Mouse (Mus musculus) kidney, postnatal 25 days (tissue): ENCODE data around the gene Pip4k2b.
"Not testable (repeated sequence)": the region's sequence is repeated elsewhere in the genome, so short reads cannot be mapped to it uniquely, and the experiment has no call there.

Source experiments
- DNase-seq, 2 experiments: peaks; one replicate each; pipeline ENCODE4 v3.0.0; 2021; ENCODE audit warnings: mixed read lengths in 2 of 2

Pip4k2b gene

GRCm38 (mm10) chr11:97744063-97744717, at the start of gene Pip4k2b:
Gene Pip4k2b, minus strand, starts transcription at chr11:97744704.
- DNase-seq, result peak in 1 of 2 experiments; percentile 41

DNA sequence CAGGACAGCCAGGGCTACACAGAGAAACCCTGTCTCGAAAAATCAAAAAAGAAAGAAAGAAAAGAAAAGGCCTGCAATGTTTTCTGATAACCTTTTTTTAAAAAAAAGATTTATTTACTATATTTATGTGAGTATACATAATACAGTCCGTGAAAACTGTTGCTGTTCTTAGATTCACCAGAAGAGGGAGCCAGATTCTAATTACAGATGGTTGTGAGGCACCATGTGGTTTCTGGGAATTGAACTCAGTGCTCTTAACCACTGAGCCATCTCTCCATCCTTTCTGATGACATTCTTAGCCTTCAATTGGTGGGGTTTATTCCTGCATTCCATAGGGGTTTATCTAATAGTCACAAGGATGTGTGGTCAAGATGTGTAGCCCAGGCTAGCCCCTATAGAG, 48.7 kb upstream of the Pip4k2b start:
- DNase-seq, result peak in 1 of 2 experiments; percentile 78

GRCm38 (mm10) chr11:97790778-97791438, 46.4 kb upstream of the Pip4k2b start:
- DNase-seq, result not testable (repeated sequence)

GRCm38 (mm10) chr11:97789727-97790126, 45.2 kb upstream of the Pip4k2b start:
- no peak for DNase-seq

DNA sequence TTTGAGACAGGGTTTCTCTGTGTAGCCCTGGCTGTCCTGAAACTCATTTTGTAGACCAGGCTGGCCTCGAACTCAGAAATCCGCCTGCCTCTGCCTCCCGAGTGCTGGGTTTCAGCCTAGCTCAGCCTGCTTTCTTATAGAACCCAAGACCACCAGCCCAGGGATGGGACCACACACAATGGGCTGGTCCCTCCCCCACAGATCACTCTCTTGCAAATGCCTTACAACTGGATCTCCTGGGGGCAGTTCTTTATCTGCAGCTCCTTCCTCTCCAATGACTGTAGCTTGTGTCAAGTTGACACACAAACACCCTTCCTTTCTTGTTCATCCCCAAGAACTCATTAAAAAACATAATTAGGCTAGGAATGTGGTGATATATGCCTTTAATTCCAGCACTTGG, 43.5 kb upstream of the Pip4k2b start:
- DNase-seq, result no peak

DNA sequence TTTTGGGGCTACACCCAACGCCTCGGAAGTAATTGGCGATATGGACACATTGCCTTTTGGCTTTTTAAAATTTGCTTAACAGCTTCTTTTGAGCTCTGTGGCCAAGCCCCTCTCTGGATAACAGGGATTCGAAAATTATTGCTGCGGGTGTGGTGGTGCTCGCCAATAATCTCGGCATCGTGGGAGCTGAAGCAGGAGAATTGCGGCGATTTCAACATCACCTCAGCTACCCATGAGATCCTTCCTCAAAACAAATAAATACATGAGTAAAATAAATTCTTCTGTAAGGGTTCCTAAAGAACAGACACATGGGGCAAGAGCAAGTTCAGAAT, 38.0 kb upstream of the Pip4k2b start:
- DNase-seq, result no peak

DNA sequence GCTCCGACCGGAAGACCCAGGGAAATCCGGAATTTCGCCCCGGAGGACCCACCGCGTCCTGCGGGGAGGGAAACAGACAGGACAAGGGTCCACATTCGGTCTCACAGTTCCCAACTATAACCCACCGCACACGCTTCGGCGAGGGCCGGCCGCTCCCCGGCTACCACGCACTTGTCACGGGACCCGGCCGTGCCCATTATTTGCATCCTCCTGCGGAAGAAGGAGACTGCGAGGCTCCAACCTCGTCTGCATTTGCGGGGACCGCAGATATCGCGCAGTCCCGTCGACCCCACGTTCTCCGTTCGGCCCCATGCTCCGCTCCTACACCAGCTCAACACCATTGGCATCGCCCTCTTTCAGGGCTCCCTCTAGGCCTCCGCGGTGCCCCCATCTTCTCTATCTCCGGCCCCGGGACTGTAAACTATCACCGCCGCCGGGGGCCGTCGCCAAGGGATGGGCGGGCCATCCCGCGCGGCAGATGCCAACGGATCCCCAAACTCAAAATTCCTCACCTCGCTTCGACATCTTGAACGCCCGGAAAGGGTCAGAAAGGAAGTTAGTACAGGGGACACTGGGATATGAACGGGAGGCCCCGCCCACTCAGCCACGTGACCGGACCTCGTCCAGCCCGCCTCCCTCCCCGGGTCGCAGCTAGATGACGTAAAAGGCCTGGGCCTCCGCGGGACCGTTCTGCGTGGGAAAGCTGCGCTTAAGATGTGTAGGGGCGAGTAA, 37.5 kb upstream of the Pip4k2b start, which contains the start of gene Rpl23:
Rpl23 (minus strand) TSS at position 606 of the 732 bp plus-strand sequence.
- peak; percentile 99 to 100 for DNase-seq

DNA sequence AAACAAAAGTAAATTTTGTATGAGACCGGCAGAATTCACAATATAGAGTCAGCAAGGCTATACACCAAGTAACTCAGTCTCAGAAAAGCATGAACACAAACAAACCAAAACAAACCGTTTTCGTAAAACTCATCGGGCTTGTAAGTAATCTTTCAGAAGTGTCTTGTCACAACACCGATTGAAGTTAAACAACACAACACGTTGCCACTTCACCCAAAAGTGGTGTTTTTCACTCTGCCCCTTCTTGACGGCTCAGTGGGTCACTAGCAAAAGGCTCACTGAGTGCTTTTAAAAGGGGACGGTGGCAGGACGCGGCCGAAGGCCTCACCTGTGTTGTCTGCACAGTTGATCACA, 37.0 kb upstream of the Pip4k2b start:
- no peak for DNase-seq

DNA sequence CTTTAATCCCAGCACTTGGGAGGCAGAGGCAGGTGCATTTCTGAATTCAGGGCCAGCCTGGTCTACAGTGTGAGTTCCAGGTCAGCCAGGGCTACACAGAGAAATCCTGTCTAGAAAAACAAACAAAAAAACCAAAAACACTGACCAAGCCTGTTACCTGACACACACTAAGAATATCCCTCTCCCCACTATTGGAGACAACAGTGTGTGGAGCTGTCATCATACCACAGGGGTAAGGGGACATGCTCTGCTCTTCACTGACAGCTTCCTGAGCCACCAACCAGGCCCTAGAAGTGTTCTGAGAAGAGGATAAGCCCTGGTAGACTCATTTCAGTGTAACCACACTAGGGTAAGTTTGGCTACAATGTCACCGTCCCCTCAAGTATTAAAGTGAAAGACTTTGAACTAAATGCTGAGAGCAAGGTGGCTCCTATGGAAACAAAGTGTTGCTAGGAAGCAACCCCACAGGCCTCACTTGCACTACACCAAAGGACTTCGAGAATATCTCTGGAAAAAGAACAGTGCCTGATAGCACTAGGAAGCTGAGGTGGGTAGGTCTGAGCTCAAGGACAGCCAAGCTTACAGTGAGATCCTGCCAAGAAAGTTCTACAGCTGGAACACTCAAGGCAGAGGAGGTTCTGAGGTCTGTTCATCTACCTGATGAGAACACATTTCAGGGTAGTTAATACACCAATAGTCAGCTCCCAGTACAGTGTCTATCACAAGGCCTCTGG, 35.6 kb upstream of the Pip4k2b start:
- DNase-seq, result no peak

GRCm38 (mm10) chr11:97778918-97779317, 34.4 kb upstream of the Pip4k2b start:
- no peak for DNase-seq

DNA sequence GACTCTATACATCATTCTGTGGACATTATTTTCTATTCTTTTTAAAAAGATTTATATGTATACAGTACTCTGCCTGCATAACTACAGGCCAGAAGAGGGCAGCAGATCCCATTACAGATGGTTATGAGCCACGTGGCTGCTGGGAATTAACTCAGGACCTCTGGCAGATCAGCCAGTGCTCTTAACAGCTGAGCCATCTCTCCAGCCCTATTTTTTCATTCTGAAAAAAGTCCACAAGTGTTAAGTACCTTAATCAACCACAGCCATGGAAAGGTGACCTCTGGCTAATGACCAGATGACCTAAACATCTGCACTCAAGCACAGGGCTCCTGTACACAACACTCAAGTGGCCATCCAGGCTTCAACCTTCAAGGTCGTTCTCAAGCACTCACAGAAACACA, 32.6 kb upstream of the Pip4k2b start:
- peak in 1 of 2 experiments; percentile 45 for DNase-seq

GRCm38 (mm10) chr11:97776497-97777128, 32.1 kb upstream of the Pip4k2b start:
- no peak for DNase-seq

DNA sequence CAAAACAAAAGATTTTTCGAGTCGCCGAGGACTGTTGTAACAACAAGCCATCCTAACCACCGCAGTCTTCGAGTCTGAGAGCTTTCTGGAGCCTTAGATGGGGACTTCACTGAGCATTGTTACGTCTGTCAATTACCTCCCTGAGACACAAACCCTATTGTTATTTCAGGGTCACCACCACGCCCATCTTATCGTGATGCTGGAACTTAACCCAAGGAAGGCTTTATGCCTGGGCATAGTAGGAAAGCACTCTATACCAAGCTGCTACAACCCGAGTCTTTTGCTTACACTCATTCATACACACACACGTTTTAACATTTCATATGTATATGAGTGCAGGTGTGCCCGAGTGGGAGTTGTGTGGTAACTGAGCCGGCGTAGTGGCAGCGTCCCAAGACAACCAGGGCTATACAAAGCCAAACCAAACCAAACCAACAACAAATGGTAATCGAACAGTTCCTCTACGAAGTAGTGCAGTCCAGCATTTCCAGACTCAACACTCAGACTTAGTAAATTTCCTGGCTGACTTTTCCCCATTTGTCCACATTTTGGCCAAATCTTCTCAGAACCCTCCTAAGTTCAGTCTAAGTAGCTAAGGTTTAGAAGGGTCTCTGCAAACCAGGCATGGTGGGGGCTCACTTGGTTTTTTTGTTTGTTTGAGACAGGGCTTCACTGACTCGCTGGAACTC, 31.4 kb upstream of the Pip4k2b start, which contains the start of gene 1700001P01Rik:
1700001P01Rik (minus strand) TSS at position 111 of the 689 bp plus-strand sequence.
- no peak for DNase-seq

- DNase-seq, result no peak
Measured at GRCm38 (mm10) chr11:97775186-97775585, 30.7 kb upstream of the Pip4k2b start.

DNA sequence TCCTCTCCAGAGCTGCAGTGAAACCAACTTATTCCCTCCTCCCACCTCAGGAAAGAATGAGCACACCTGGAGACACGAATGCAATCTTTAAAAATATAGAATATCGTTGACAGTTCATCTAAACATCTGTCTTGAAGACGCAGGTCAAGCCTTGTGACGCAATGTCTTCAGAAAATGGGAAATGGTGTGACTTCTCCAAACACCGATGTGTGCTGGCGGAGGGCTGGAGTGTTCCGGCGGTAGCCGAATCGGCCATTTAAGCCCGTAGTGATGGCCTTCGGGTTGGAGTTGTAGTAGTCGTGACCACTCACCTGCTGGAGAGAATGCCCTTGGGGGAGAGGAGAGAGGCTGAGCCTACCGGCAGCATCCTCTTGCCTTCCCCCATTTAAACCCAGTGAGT, 26.9 kb upstream of the Pip4k2b start:
- DNase-seq, result no peak

DNA sequence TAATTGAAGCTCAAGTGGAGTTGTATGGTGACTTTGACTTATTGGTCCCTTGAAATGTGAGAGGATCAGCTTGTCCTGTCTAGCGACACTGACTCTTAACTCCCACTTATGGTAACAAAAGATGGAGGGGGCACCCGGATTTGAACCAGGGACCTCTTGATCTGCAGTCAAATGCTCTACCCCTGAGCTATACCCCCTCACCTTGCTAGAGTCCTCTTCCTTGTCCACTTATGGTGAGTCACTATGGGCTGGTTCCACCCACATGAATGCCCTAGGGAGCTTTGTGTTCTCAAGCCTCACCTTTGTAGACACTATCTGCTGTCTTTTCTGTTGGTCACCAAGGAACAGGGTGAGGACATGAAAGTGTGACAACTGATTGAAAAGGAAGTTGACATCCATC, 25.2 kb upstream of the Pip4k2b start:
- no peak for DNase-seq

DNA sequence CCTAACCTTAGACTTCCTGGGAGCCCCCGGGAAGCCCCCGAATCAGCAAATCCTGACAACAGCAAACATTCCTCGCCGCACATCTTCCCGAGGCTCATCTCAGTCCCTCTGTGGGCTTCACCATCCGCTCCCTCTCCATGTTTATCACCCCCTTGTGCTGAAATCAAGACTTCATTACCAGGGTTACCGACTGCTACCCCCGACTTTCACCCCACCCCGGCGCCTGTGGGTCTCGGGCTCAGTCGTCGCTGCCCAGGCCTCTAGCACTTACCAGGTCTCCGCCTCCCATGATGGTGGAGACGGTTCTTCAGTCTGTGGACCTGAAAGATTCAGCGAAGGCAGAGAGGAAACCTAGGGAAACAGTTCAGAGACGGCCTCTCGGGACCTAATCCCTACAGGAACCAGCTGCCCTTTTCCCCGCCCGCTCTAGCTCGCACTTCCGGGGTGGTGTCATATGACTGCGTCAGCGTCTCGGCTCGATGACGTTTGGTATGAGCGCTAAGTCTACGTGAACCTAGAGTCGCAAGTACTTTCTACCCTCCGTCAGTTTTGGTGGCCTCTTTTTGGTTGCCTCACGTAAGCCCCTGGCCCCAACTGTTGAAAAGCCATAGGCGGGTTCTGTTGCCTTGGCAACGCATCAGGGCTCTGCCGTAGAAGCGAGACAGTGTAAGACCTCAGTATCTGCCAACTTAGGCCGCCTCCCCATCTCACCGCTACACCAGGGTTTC, 21.8 kb upstream of the Pip4k2b start, which contains the start of gene Cwc25:
Cwc25 (minus strand) TSS at position 403 of the 728 bp plus-strand sequence.
- peak; percentile 95 to 97 for DNase-seq

- no peak for DNase-seq
Measured at GRCm38 (mm10) chr11:97761638-97762037, 17.1 kb upstream of the Pip4k2b start.

DNA sequence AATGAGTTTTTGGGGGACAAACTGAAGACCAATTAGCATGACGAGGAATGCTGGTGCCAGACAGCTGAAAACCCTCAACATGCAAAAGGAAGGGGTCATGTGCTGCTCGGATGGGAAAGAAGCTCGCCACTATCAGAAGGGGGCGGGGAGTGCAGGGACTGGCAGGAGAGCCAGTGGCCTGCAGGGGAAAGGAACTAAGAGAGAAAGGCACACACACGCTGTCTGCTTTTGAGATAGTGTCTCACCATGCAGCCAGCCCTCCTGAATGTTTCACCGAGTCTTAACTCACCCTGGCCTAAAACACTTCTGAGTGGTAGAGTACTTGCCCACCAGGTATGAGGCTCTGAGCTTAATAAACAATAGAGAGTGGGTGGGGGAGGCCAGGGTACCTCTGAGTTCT, 14.4 kb upstream of the Pip4k2b start:
- no peak for DNase-seq

DNA sequence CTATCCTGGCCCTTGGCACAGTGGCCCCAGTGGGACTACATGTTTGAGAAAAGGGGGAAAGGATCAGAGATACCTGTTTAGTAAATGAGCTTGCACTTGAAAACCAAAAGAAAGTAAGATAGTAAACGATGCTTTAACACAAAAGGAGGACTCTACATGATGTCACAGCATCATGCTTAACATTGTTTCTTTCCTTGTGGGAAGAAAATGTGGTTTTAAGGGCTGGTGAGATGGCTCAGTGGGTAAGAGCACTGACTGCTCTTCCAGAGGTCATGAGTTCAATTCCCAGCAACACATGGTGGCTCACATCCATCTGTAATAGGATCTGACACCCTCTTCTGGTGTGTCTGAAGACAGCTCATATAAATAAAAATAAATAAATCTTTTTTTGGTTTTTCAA, 13.6 kb upstream of the Pip4k2b start:
- DNase-seq, result no peak

GRCm38 (mm10) chr11:97753277-97753676, 8.8 kb upstream of the Pip4k2b start:
- DNase-seq, result no peak
